Mouse (Mus musculus) 3134 (cell line): ENCODE measurements around the gene Apobec1.
A peak's percentile ranks its signal among the peaks of the same experiment; 100 is the strongest.
"Not testable (repeated sequence)": the region's sequence is repeated elsewhere in the genome, so short reads cannot be mapped to it uniquely, and the experiment has no call there.

ENCODE experiments used
- DNase-seq: peaks from one replicate; pipeline ENCODE4 v3.0.0-alpha.2; 2011; ENCODE audit warnings: low spot score; ENCODE audit not compliant: insufficient read length; ENCODE audit errors: extremely low read depth

The Apobec1 gene

GRCm38 (mm10) chr6:122602242-122602991 is at the start of gene Apobec1:
TSS of gene Apobec1 (minus strand) at chr6:122602444.
- peak; percentile 82 for DNase-seq

- no peak for DNase-seq
Observed at GRCm38 (mm10) chr6:122650398-122650980, 48.2 kb upstream of the Apobec1 start.

- no peak for DNase-seq
Observed at GRCm38 (mm10) chr6:122649903-122650302, 47.7 kb upstream of the Apobec1 start.

- DNase-seq = not testable (repeated sequence)
Observed at GRCm38 (mm10) chr6:122644196-122644595, 42.0 kb upstream of the Apobec1 start.

GRCm38 (mm10) chr6:122637566-122637965 is 35.3 kb upstream of the Apobec1 start:
- DNase-seq = not testable (repeated sequence)

GRCm38 (mm10) chr6:122636666-122637065 is 34.4 kb upstream of the Apobec1 start:
- no peak for DNase-seq

- DNase-seq = peak; percentile 24
Observed at GRCm38 (mm10) chr6:122635315-122635714, 33.1 kb upstream of the Apobec1 start.

GRCm38 (mm10) chr6:122633411-122633810 is 31.2 kb upstream of the Apobec1 start:
- DNase-seq = no peak

GRCm38 (mm10) chr6:122627469-122628108 is 25.3 kb upstream of the Apobec1 start:
- DNase-seq = no peak

GRCm38 (mm10) chr6:122626110-122626509 is 23.9 kb upstream of the Apobec1 start, which contains the start of gene Dppa3:
TSS of gene Dppa3 (plus strand) at chr6:122626410.
- no peak for DNase-seq

- DNase-seq = no peak
Observed at GRCm38 (mm10) chr6:122625156-122625555, 22.9 kb upstream of the Apobec1 start.

- no peak for DNase-seq
Observed at GRCm38 (mm10) chr6:122624480-122624879, 22.2 kb upstream of the Apobec1 start.

- no peak for DNase-seq
Observed at GRCm38 (mm10) chr6:122621066-122621465, 18.8 kb upstream of the Apobec1 start.

GRCm38 (mm10) chr6:122616022-122616421 is 13.8 kb upstream of the Apobec1 start:
- DNase-seq = no peak

GRCm38 (mm10) chr6:122614047-122614446 is 11.8 kb upstream of the Apobec1 start:
- DNase-seq = no peak

- DNase-seq = no peak
Observed at GRCm38 (mm10) chr6:122612426-122612825, 10.2 kb upstream of the Apobec1 start.

GRCm38 (mm10) chr6:122609771-122610170 is 7.5 kb upstream of the Apobec1 start, which contains the start of gene Gdf3:
TSS of gene Gdf3 (minus strand) at chr6:122610087.
- DNase-seq = no peak

GRCm38 (mm10) chr6:122609377-122609728 is 7.1 kb upstream of the Apobec1 start:
- no peak for DNase-seq

GRCm38 (mm10) chr6:122608434-122609376 is 6.5 kb upstream of the Apobec1 start:
- DNase-seq = no peak

GRCm38 (mm10) chr6:122607700-122608099 is 5.5 kb upstream of the Apobec1 start:
- DNase-seq = no peak

GRCm38 (mm10) chr6:122606661-122607060 is 4.4 kb upstream of the Apobec1 start:
- no peak for DNase-seq
